Mouse (Mus musculus) cerebellum, postnatal 14 days (tissue): Measurements from ENCODE around the gene Smim20.

ENCODE experiments used
- DNase-seq, 2 experiments: peaks; one replicate each; pipeline ENCODE4 v3.0.0; 2021; ENCODE audit warnings: mixed read lengths in 2 of 2

The Smim20 gene

DNA sequence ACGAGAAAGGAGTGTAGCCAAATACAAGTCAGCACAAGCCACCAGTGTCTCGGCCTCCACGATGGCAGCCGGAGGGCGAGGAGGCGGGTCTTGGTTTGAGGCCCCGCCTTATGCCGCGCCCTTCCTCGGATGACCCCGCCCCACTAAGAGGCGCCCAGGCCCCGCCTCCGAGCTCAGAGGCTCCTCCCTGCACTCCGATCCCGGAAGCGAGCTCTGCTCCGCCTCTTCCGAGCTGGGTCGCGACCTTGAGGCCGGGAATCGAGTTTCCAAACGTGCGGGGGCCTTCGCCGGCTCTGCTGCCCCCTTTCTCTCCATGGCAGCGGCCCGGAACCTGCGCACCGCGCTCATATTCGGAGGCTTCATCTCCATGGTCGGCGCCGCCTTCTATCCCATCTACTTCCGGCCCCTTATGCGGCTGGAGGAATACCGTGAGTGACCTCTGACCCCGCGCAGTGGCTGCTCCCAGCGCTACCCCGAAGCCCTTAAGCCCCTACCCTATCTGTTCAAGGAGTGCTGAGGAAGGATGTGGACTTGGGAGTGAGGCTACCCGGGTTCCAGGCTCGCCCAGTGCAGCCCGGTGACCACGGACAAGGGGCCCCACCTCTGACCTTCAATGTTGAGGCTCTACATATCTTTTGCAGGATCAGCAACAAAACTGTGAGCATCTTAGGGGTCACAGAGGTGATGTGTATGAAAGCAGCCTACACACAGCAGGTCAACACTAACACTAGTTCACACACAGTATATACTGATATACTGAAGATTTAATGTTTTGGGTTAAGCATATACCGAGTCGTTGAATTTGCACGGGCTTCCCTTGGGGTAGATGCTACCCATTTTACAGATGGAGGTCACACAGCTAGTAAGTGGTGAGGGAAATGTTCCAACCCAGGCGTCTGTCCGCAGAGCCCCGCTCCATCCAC lies at the start of gene Smim20:
Smim20 (plus strand) TSS at position 153 of the 923 bp plus-strand sequence.
- peak; percentile 80 to 84 for DNase-seq

- DNase-seq, result no peak
Observed at GRCm38 (mm10) chr5:53225434-53225833, 41.4 kb upstream of the Smim20 start.

DNA sequence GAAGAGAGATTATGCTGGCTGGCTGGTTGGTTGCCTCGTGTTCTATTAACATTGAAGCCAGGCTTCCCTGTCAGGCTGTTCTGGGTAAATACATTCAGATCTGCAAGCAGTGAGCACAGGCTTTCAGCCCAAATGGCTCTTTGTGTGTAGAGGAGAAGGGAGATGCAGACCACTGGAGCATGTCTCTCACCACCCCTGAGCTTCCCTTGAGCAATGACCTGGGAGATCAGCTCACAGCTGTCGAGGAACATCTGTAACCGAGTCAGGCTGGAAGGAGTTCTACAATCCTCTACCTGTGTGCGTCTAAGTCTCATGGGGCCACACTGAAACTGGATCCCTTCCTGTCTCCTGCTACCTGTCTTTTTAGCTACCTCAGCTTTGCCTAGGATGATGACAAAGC lies 36.3 kb upstream of the Smim20 start:
- no peak for DNase-seq

GRCm38 (mm10) chr5:53235551-53235950 lies 31.3 kb upstream of the Smim20 start:
- DNase-seq, result peak in 1 of 2 experiments; percentile 37

- DNase-seq, result no peak
Observed at GRCm38 (mm10) chr5:53236136-53236535, 30.7 kb upstream of the Smim20 start.

DNA sequence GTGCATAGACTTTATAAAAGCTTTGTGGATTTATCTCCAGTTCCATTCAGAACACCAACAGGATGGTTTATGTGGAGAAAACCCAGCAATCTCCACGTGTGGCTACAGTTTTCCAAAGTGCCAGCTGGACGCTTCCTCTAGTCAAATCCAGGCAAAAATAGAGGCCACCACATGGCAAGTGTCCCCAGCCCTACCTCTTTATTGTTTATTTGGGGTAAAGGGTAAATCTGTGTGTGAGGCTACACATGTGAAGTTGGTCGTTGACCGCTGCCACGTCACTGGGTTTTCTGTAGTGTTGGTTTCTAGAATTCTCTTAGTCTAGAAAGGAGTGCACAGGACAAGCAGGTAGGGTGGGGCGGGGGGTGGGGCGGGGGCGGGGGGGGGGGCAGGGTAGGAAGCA lies 30.1 kb upstream of the Smim20 start:
- no peak for DNase-seq

- DNase-seq, result no peak
Observed at GRCm38 (mm10) chr5:53238761-53239160, 28.1 kb upstream of the Smim20 start.

GRCm38 (mm10) chr5:53239189-53239588 lies 27.7 kb upstream of the Smim20 start:
- DNase-seq, result no peak

DNA sequence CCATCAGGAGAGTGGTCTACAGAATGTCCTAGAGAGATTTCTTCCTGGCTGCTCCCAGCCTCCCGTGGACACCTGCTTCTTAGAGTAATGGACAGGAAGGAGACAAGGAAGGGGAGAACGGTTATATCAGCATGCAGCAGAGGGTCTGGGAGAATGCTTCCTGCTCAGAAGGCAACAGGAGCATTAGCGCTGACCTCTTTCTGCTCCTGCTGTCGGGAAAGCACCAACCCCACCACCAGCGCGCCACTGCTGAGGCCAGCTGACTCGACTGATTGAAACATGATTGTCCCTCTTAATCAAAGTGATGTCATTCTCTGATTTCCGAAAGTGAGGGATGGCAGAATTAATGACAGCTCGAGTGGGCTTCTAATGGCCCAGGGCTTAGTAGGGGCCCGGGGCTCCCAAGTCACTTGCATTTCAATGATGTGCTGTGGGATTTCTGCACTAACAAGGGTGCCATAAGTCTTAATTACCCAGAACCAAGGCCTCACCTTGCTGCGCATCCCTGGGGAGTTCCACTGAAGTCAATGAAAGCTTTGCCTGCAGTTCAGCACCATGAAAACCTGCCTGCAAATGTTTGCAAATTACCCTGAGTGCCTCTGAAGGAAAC lies 26.9 kb upstream of the Smim20 start:
- no peak for DNase-seq

GRCm38 (mm10) chr5:53241109-53241508 lies 25.8 kb upstream of the Smim20 start:
- DNase-seq, result no peak

GRCm38 (mm10) chr5:53241963-53242362 lies 24.9 kb upstream of the Smim20 start:
- no peak for DNase-seq

DNA sequence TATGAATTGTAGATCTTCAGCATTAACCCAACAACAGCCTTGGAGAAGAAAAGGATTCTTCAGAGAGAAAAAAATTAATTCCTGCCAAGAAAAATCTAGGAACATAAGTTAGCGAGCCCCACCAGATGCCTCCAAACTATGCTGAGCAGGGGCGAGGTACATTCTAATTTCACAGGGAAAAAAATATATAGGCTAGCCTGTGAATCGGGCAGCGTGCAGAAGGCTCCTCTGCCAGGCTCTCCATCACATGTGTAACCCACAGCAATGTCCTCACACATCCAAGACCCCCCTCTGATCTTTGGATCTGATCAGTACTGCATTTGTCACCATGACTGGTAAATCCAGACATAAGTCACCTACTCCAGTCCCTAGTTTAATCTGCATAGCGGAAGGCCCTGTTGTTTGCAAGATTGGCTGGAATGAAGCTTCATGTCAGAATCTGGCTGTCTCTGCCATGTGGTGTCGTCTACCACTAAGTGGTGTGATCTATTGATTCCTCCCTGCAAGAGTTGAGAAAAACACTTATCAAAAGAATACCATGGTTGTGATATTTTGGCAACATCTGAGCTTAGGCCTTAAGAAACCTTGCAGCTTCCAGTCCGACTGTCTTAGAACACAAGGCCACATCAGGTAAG lies 23.9 kb upstream of the Smim20 start:
- no peak for DNase-seq

DNA sequence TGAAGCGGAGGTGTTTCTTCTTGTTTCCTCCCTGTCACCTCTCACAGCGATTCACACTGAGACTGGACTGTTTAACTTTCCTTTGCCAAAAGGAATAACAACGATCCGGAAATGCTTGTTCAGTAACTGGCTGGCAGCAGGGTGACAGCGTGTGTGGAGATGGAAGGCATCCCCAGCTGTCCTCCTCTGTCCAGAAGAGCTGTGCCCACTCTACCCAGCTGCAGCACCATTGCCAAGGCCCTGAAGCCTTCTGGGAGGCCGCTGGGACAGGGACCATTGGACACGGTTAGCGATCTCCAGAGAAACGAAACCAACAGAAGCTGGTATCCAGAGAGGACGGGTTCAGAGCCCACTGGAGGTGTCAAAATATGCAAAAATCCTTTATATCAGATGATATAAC lies 22.9 kb upstream of the Smim20 start:
- no peak for DNase-seq

- DNase-seq, result no peak
Observed at GRCm38 (mm10) chr5:53248499-53248898, 18.4 kb upstream of the Smim20 start.

- peak in 1 of 2 experiments; percentile 33 for DNase-seq
Observed at GRCm38 (mm10) chr5:53249431-53250061, 17.3 kb upstream of the Smim20 start.

DNA sequence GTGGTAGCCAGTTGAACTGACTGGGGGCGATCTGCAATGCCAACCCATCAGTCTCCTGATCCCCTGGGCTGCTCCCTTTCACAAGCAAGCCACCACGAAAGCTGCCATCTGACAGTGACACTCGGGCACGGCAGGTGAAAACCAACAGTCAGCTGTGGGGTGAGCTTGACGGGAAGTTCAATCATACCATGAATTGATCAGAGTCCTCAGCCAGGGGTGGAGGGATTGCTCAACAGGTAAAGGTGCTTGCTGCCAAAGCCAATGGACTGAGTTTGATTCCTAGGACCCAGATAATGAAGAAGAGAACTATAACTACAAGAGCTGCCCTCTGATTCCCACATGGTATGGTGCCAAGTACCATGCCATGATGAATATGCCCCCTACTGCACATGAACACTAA lies 12.7 kb upstream of the Smim20 start:
- DNase-seq, result peak in 1 of 2 experiments; percentile 10

GRCm38 (mm10) chr5:53254821-53255220 lies 12.1 kb upstream of the Smim20 start:
- DNase-seq, result peak; percentile 60

- DNase-seq, result peak; percentile 45 to 48
Observed at GRCm38 (mm10) chr5:53258038-53258786, 8.7 kb upstream of the Smim20 start.

- peak in 1 of 2 experiments; percentile 41 for DNase-seq
Observed at GRCm38 (mm10) chr5:53259894-53260293, 7.0 kb upstream of the Smim20 start.

DNA sequence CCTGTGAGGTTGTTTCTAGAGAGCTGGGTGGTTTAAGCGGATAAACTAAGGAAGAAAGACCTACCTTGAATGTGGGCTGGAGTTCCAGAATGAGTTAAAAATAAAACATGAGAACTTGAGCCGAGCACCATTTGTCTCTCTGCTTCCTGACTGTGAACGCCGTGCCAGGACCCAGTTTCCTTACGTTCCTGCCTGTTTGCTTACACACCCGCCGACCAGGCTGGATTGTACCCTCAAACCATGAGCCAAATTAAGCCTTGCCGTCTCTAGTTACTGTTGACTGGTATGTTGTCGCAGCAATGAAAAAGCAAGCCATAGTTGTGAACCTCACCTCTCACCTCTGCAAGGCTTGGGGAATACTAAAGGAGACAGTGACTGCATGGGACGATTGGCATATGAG lies 4.9 kb upstream of the Smim20 start:
- DNase-seq, result no peak

GRCm38 (mm10) chr5:53264061-53264460 lies 2.8 kb upstream of the Smim20 start:
- no peak for DNase-seq

DNA sequence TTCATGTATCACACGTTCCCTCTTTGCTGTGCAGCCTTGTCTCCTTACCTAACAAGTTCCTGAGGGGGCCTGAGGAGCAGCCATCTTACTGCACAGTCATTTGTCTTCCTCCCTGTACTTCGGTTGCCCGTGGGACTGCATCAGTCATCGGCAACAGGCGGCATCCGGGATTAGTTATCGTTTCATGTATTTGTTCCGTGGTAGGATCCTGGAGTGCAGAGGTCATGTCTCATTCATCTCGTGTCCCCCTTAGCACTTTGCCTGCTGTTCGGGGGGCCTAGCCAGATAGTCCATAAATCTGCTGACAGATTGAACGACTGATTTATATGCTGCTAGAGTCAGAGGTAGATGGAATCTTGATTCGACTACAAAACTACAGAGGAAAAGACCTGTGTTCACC lies 1.1 kb upstream of the Smim20 start:
- no peak for DNase-seq
